Mouse (Mus musculus) forebrain, embryonic 11.5 days (tissue): ENCODE measurements around the gene Itpk1. TPM values are rescaled to one million over a fixed set of nuclear protein-coding genes. Genes with fewer than 3 reads are reported as not detected.

Experiments used
- ATAC-seq: fragments of 200-750 bp; cut with Nextera tagmentation; replicated peaks from 2 replicates; pipeline ENCODE4 v1.8.0; 2017; ENCODE audit warnings: moderate TSS enrichment; ENCODE audit not compliant: low FRiP score
- DNase-seq: peaks from one replicate; pipeline ENCODE4 v3.0.0-alpha.2; 2017; ENCODE audit warnings: low spot score
- H3K27ac ChIP-seq: fragments of 300-500 bp; sonication (generic); 2 replicates; pipeline ENCODE4 v1.5.1; 2014; ENCODE audit warnings: low read depth, low read length
- H3K27me3 ChIP-seq: fragments of 300-500 bp; sonication (generic); 2 replicates; pipeline ENCODE4 v1.6.1; 2014; ENCODE audit warnings: mild to moderate bottlenecking, low read length, mixed read lengths; ENCODE audit not compliant: control insufficient read depth, insufficient read depth
- H3K36me3 ChIP-seq: fragments of 300-500 bp; sonication (generic); 2 replicates; pipeline ENCODE4 v1.6.1; 2014; ENCODE audit warnings: mild to moderate bottlenecking, low read length, moderate library complexity, mixed read lengths; ENCODE audit not compliant: control insufficient read depth, insufficient read depth
- H3K4me1 ChIP-seq: fragments of 300-500 bp; sonication (generic); replicated peaks from 2 replicates; pipeline ENCODE4 v1.6.1; 2014; ENCODE audit warnings: low read length, mixed read lengths; ENCODE audit not compliant: control insufficient read depth, insufficient read depth
- H3K4me2 ChIP-seq: fragments of 300-500 bp; sonication (generic); 2 replicates; pipeline ENCODE4 v1.6.1; 2014; ENCODE audit warnings: low read depth, mild to moderate bottlenecking, low read length, moderate library complexity, mixed read lengths; ENCODE audit not compliant: severe bottlenecking
- H3K4me3 ChIP-seq: fragments of 300-500 bp; sonication (generic); 2 replicates; pipeline ENCODE4 v1.5.1; 2014; ENCODE audit warnings: low read depth, low read length
- H3K9ac ChIP-seq: fragments of 300-500 bp; sonication (generic); 2 replicates; pipeline ENCODE4 v1.6.1; 2014; ENCODE audit warnings: low read length
- H3K9me3 ChIP-seq: fragments of 300-500 bp; sonication (generic); 2 replicates; pipeline ENCODE4 v1.6.1; 2016; ENCODE audit warnings: low read length, mixed read lengths; ENCODE audit not compliant: control insufficient read depth
- whole genome bisulfite sequencing: fragments of 180-500 bp; shearing (Covaris S2); extraction: QIAGEN DNeasy Blood & Tissue Kit; methylation state at CpG from one replicate; pipeline ENCODE4 v1.1.7; 2014; 5-methylcytosine and 5-hydroxymethylcytosine counted together
- polyA plus RNA-seq: library from polyadenylated mRNA; unstranded; fragments of >200 nt; fragmentation: Nextera tagmentation; extraction: Ambion mirVana; gene quantifications from 2 replicates; pipeline ENCODE4 v1.2.1, GENCODE M21; 2014

Gene Itpk1
- polyA plus RNA-seq, 1 experiment from 2014 or later = 19.6 TPM

DNA sequence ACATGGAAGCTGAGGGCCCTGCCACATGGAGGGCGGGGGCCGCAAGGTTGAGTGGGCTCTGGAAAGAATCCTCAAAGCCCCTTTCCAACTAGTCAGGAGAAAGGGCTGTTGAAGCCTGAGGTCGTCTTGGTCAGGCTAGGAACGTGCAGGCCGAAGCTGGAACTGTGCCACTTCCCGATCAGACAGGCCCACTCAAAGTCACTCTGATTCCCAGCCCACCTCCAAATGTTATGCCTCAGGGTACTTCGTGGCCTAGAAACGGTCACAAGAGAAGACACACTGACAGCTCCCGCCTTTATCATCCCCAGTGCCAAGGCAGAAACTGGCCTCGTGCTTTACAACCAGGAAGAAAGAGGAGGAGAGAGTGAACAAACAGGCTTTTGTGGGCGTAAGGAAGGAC lies 122.3 kb downstream of the Itpk1 start:
- Histone ChIP-seq H3K4me2 (no peak overlapping the region), H3K4me3 (no peak overlapping the region), H3K36me3 (no peaks in the 10 kb centered on the region), H3K9me3 (no peaks in the 10 kb centered on the region), H3K27ac (no peak overlapping the region), H3K9ac (no peak overlapping the region), H3K4me1 (no peaks in the 10 kb centered on the region), H3K27me3 (no peaks in the 10 kb centered on the region)
- WGBS = 81% methylated on average over 11 of the region's 11 CpGs
- ATAC-seq = no peak
- no peak for DNase-seq

DNA sequence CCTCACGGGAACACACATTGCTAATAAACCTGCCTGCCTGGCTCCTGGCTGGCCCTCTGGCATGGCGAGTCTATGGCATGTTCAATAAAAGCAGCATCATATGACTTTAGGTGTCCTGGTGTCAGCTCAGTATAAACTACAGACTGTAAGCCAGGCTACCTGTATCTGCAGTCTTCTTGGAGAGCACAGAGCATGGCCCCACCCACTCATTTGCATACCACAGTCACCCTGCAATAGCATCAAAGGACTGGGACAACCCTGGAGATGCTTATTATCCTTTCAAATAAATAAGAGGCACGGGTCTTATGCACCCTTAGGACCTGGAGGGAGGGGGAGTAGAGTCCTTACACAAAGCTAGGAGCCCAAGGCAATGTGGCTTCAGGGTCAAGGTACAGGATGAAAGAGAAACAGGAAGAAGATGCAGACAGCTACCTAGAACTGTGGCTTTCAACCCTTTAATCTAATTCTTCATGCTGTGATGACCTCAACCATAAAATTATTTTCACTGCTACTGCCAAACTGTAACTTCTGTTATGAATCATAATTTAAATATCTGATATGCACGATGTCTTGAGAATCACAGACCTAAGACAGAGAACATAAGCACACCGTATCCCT lies 123.0 kb downstream of the Itpk1 start:
- H3K36me3 ChIP-seq = no peaks in the 10 kb centered on the region
- no peaks in the 10 kb centered on the region for H3K4me1 ChIP-seq
- H3K4me3 ChIP-seq = no peak overlapping the region
- WGBS = 80% methylated on average over 5 of the region's 5 CpGs
- H3K9ac ChIP-seq = no peak overlapping the region
- no peaks in the 10 kb centered on the region for H3K9me3 ChIP-seq
- ATAC-seq (no peak), DNase-seq (no peak)
- no peak overlapping the region for H3K4me2 ChIP-seq
- no peak overlapping the region for H3K27ac ChIP-seq
- H3K27me3 ChIP-seq = no peaks in the 10 kb centered on the region

DNA sequence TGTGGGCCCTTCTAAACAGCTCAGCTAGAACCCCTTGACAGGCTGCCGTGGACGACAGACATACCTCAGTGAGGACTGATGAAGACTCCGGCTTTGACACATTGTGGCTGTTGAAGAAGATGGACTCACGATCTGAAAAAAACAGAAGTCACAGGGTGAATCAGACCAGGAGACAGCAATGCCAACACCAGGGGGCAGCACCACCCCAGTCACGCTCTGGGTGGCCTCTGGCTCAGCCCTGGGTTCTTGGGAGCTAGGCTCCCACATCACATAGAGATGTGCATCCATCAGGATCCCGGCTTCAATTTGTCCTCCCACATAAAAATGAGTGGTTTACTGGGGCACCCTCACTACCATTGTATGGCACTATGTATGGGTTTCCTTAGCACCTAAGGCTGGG lies 125.7 kb downstream of the Itpk1 start:
- DNase-seq = peak; percentile 85
- Histone ChIP-seq H3K4me3 (no peak overlapping the region), H3K4me1 (no peaks in the 10 kb centered on the region), H3K27me3 (no peaks in the 10 kb centered on the region), H3K9me3 (no peaks in the 10 kb centered on the region), H3K27ac (no peak overlapping the region), H3K9ac (no peak overlapping the region), H3K36me3 (no peaks in the 10 kb centered on the region), H3K4me2 (no peak overlapping the region)
- ATAC-seq = peak; percentile 76
- whole genome bisulfite sequencing = 70% methylated on average over 6 of the region's 6 CpGs

DNA sequence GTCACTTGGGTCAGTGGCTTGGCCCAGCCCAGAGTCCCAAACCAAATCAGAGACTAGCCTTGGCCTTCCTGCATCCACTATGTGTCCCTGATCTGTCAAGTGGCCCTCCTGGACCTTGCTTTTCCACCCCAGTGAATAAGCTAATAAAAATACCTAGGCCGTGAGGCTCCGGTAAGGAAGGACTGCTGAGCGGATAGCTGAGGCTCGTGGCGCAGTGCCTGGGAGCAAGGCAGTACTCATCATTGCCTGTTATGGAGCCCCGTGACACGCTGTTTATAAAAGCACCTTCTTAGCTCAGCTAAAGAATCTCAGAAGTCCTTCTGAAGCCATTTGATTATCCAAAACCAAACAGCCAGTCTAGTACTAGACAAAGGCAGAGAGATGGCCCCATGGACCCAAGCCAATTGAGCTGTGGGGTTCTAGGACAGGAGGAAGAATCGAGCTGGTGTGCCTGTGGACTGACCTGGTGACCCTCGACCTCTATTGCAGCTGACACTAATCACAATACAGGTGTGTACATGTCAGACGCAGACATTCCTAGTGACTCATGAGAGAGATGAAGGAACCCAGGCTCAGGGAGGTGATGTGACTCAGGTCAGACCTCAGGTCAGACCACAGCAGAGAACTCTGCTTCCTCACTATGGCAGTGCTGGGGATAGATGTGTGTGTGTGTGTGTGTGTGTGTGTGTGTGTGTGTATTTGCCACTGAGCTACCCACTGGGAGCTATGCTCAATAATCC lies 127.9 kb downstream of the Itpk1 start:
- no peaks in the 10 kb centered on the region for H3K27me3 ChIP-seq
- ATAC-seq (no peak), DNase-seq (no peak)
- H3K4me1 ChIP-seq = no peaks in the 10 kb centered on the region
- H3K36me3 ChIP-seq = peaks cover 2% of the 10 kb centered on the region; the same call in 1 of the 2 replicates
- H3K4me2 ChIP-seq = no peak overlapping the region
- H3K9me3 ChIP-seq = no peaks in the 10 kb centered on the region
- no peak overlapping the region for H3K4me3 ChIP-seq
- H3K27ac ChIP-seq = no peak overlapping the region
- H3K9ac ChIP-seq = no peak overlapping the region
- WGBS = 91% methylated on average over 10 of the region's 10 CpGs

DNA sequence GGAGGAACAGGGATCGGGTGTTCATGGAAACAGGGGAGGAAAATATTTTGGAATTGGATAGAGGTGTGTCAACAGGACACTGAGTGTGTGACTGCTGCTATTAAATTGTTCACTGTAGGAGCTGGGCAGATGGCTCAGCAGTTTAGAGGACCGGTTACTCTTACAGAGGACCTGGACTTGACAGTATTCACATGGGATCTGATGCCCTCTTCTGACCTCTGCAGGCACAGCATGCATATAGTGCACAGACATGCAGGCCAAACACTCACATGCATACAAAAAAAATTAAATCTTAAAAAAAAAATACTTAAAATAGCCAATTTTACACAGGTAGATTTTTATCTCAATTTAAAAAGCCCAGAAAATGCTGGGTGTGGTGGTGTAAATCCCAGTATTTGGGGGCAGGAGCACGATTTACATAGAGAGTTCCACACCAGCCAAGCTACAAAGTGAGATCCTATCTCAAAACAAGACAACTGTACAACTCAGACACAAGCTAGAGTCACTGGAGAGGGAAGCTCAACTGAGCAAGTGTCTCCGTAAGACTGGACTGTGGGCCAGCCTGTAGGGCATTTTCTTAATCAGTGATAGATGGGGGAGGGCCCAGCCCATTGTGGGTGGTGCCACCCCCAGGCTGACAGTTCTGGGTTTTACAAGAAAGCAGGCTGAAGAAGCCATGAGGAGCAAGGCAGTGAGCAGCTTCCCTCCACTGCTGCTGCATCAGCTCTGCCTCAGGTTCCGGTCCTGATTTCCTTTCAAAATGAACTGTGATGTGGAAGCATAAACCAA lies 129.0 kb downstream of the Itpk1 start:
- WGBS = 88% methylated on average over 5 of the region's 5 CpGs
- H3K27me3 ChIP-seq = no peaks in the 10 kb centered on the region
- no peak for ATAC-seq
- DNase-seq = no peak
- no peak overlapping the region for H3K27ac ChIP-seq
- H3K9ac ChIP-seq = no peak overlapping the region
- no peak overlapping the region for H3K4me2 ChIP-seq
- peaks cover 2% of the 10 kb centered on the region; the same call in 1 of the 2 replicates for H3K36me3 ChIP-seq
- no peaks in the 10 kb centered on the region for H3K9me3 ChIP-seq
- H3K4me1 ChIP-seq = no peaks in the 10 kb centered on the region
- H3K4me3 ChIP-seq = no peak overlapping the region

DNA sequence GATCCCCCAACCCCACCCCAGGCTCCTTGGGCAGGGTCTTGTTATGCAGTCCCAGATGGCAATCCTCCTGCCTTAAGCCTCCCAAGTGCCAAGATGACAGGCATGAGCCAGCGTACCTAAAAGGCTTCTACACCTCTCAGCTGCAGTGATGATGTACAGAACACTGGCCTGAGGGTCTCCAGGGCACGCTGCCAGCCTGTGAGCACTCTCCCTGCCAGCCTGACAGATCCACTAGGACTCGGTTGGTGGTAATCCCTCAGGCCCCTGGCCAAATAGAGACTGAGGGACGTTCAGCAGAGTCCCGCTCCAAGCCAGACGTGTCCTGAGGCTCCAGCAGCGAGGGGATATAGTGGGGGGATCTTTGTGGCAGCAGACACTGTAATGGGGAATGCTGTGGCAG lies 131.7 kb downstream of the Itpk1 start:
- ATAC-seq (no peak), DNase-seq (no peak)
- H3K4me3 ChIP-seq = no peak overlapping the region
- no peaks in the 10 kb centered on the region for H3K9me3 ChIP-seq
- H3K27me3 ChIP-seq = no peaks in the 10 kb centered on the region
- no peaks in the 10 kb centered on the region for H3K4me1 ChIP-seq
- H3K36me3 ChIP-seq = peaks cover 2% of the 10 kb centered on the region; the same call in 1 of the 2 replicates
- no peak overlapping the region for H3K9ac ChIP-seq
- H3K4me2 ChIP-seq = no peak overlapping the region
- WGBS = 86% methylated on average over 7 of the region's 7 CpGs
- H3K27ac ChIP-seq = no peak overlapping the region

DNA sequence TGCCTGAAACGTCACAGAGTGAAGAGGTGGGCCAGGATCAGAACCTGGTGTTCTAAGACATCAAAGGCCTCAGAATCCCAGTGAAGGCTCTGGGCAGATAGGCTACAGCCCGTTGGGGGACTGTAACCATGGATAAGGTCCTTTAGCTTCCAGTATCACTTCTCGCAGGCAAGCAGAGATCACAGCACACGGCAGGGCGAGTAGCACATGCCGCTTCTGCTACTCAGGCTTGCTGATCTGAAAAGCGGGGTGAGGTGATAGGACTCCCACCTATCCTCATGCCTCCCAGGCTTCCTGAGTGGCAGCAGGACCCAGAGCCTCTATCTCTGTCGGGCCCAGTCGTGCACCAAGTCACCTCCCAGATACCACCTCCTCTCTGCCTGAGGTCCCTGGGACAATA lies 133.1 kb downstream of the Itpk1 start:
- Histone ChIP-seq H3K4me3 (no peak overlapping the region), H3K36me3 (peaks cover 2% of the 10 kb centered on the region; the same call in 1 of the 2 replicates), H3K27me3 (no peaks in the 10 kb centered on the region), H3K9me3 (no peaks in the 10 kb centered on the region), H3K4me1 (no peaks in the 10 kb centered on the region), H3K27ac (no peak overlapping the region), H3K4me2 (no peak overlapping the region), H3K9ac (no peak overlapping the region)
- ATAC-seq = no peak
- no peak for DNase-seq
- WGBS = 79% methylated on average over 9 of the region's 9 CpGs

DNA sequence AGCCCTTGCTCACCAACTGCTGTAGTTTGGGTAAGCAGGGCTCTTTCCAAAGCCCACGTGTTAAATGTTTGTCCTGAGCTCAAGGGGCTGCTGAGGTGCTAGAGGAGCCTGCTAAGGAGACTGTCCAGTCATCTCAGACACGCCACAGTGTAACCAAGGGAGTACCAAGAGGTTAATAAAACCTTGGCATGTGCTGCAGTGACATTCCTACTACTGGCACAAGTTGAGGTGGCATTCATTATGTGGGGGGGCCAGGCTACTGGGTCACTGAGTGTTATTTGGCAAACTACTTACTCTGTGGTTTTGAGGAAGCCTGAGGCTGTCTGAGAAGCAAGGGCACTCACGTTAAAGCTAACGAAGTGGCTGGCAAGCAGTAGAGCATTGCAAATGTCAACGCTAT lies 134.0 kb downstream of the Itpk1 start:
- H3K27ac ChIP-seq = no peak overlapping the region
- DNase-seq (no peak), ATAC-seq (no peak)
- WGBS = 85% methylated on average over 5 of the region's 5 CpGs
- H3K4me2 ChIP-seq = no peak overlapping the region
- H3K9me3 ChIP-seq = no peaks in the 10 kb centered on the region
- no peak overlapping the region for H3K4me3 ChIP-seq
- peaks cover 2% of the 10 kb centered on the region; the same call in 1 of the 2 replicates for H3K36me3 ChIP-seq
- H3K9ac ChIP-seq = no peak overlapping the region
- no peaks in the 10 kb centered on the region for H3K27me3 ChIP-seq
- no peaks in the 10 kb centered on the region for H3K4me1 ChIP-seq
